Mouse (Mus musculus) adrenal gland, adult 8-10 months (tissue): ENCODE results near the gene Hoxc10. TPM values are rescaled to one million over a fixed set of nuclear protein-coding genes. Genes with fewer than 3 reads are reported as not detected.

ENCODE experiments used
- DNase-seq: peaks from one replicate; pipeline ENCODE4 v3.0.0; 2022
- microRNA-seq, 2 experiments: library from miRNA; unstranded; fragments of <30 nt; microRNA quantifications; one replicate each; pipeline ENCODE4 v1.2.0; 2022
- total RNA-seq, 4 experiments: library from RNA; stranded (reverse); gene quantifications; 2 replicates each; pipeline ENCODE4 v1.2.4; 2022

The Hoxc10 gene
- total RNA-seq, 4 experiments from 2014 or later: 0.12 to 0.17 TPM; not detected in 2

- DNase-seq: no peak
These were observed 45.4 kb downstream of the Hoxc10 start for GRCm38 (mm10) chr15:103011928-103012486.

- no peak for DNase-seq
These were observed 46.8 kb downstream of the Hoxc10 start for GRCm38 (mm10) chr15:103013238-103013984.

GRCm38 (mm10) chr15:103014166-103015008 is 47.8 kb downstream of the Hoxc10 start:
- no peak for DNase-seq

- peak; percentile 21 for DNase-seq
These were observed 48.4 kb downstream of the Hoxc10 start for GRCm38 (mm10) chr15:103015009-103015399.

GRCm38 (mm10) chr15:103015406-103016166 is 49.0 kb downstream of the Hoxc10 start:
- DNase-seq: peak; percentile 15

GRCm38 (mm10) chr15:103018636-103019035 is 52.0 kb downstream of the Hoxc10 start, which contains the start of gene Hoxc4:
Hoxc4 (plus strand) TSS chr15:103018934.
- no peak for DNase-seq

GRCm38 (mm10) chr15:103020899-103021418 is 54.4 kb downstream of the Hoxc10 start:
- no peak for DNase-seq

Small RNA genes lying within 50 kb of the gene (microRNA-seq; reads per million reads assigned to microRNA genes)
- gene Mir196a-2: 152 to 243 reads per million in 2 experiments
- 1,284 to 2,046 reads per million in 2 experiments for gene Mir615

Other genes with a start within 250 kb of the Hoxc10 start
- gene Calcoco1, start 244.6 kb upstream of the Hoxc10 start, total RNA-seq: 100 to 1,000 TPM; 119 to 225 (median 182) TPM
- gene Hoxc13, start 45.7 kb upstream of the Hoxc10 start, total RNA-seq: not detected
- not detected for gene Hoxc12, start 30.0 kb upstream of the Hoxc10 start, total RNA-seq
- gene Hoxc11, start 12.4 kb upstream of the Hoxc10 start, total RNA-seq: not detected
- gene Hoxc5, start 647 bp downstream of the Hoxc10 start, total RNA-seq: 10 to 100 TPM in 2 of 4 experiments, 1 to 10 TPM in 2; 6.4 to 16.0 (median 11.4) TPM
- gene Hoxc9, start 9.6 kb downstream of the Hoxc10 start, total RNA-seq: under 1 TPM; 0.52 to 0.99 (median 0.83) TPM
- 10 to 100 TPM; 30.1 to 35.8 (median 32.2) TPM for gene Hoxc8, start 23.8 kb downstream of the Hoxc10 start, total RNA-seq
- gene Hoxc6, start 31.5 kb downstream of the Hoxc10 start, total RNA-seq: 10 to 100 TPM; 52.9 to 79.0 (median 59.6) TPM
- 10 to 100 TPM in 2 of 4 experiments, 1 to 10 TPM in 2; 5.0 to 17.9 (median 10.8) TPM for gene Hoxc4, start 52.1 kb downstream of the Hoxc10 start, total RNA-seq
- 10 to 100 TPM; 14.3 to 22.9 (median 15.7) TPM for gene Smug1, start 200.3 kb downstream of the Hoxc10 start, total RNA-seq